Mouse (Mus musculus) lung, embryonic 14.5 days (tissue): ENCODE data around the gene Oser1. TPM values are rescaled to one million over a fixed set of nuclear protein-coding genes. Genes with fewer than 3 reads are reported as not detected.
A peak's percentile ranks its signal among the peaks of the same experiment; 100 is the strongest.

ENCODE experiments used
- ATAC-seq: fragments of 200-750 bp; cut with Nextera tagmentation; 2 replicates; pipeline ENCODE4 v1.8.0; 2017; ENCODE audit warnings: mild to moderate bottlenecking, moderate TSS enrichment, moderate library complexity; ENCODE audit not compliant: insufficient read depth
- DNase-seq: peaks from one replicate; pipeline ENCODE4 v3.0.0-alpha.2; 2015
- H3K27ac ChIP-seq: fragments of 300-500 bp; sonication (generic); 2 replicates; pipeline ENCODE4 v1.5.1; 2014; ENCODE audit warnings: low read depth, mild to moderate bottlenecking, moderate library complexity
- H3K27me3 ChIP-seq: fragments of 300-500 bp; sonication (generic); 2 replicates; pipeline ENCODE4 v1.6.1; 2014; ENCODE audit warnings: low read length, control low read depth; ENCODE audit not compliant: insufficient read depth
- H3K36me3 ChIP-seq: fragments of 300-500 bp; sonication (generic); 2 replicates; pipeline ENCODE4 v1.6.1; 2014; ENCODE audit warnings: control low read depth; ENCODE audit not compliant: insufficient read depth
- H3K4me1 ChIP-seq: fragments of 300-500 bp; sonication (generic); 2 replicates; pipeline ENCODE4 v1.6.1; 2014; ENCODE audit warnings: antibody characterized with exemption, control low read depth; ENCODE audit not compliant: insufficient read depth
- H3K4me2 ChIP-seq: fragments of 300-500 bp; sonication (generic); 2 replicates; pipeline ENCODE4 v1.6.1; 2014; ENCODE audit warnings: mild to moderate bottlenecking
- H3K4me3 ChIP-seq: fragments of 300-500 bp; sonication (generic); 2 replicates; pipeline ENCODE4 v1.5.1; 2014; ENCODE audit warnings: low read depth, low read length
- H3K9ac ChIP-seq: fragments of 300-500 bp; sonication (generic); 2 replicates; pipeline ENCODE4 v1.6.1; 2014
- H3K9me3 ChIP-seq: fragments of 300-500 bp; sonication (generic); 2 replicates; pipeline ENCODE4 v1.6.1; 2016; ENCODE audit warnings: low read depth, low read length, control low read depth
- CTCF ChIP-seq: IDR thresholded peaks from 2 replicates; pipeline ENCODE4 v1.5.1; 2016; ENCODE audit warnings: antibody characterized with exemption, low read depth
- WGBS: fragments of 180-500 bp; shearing (Covaris S2); extraction: QIAGEN DNeasy Blood & Tissue Kit; methylation state at CpG from one replicate; pipeline ENCODE4 v1.1.7; 2014; 5-methylcytosine and 5-hydroxymethylcytosine counted together
- polyA plus RNA-seq: library from polyadenylated mRNA; unstranded; fragments of >200 nt; fragmentation: Nextera tagmentation; extraction: Ambion mirVana; gene quantifications from 2 replicates; pipeline ENCODE4 v1.2.1, GENCODE M21; 2014

Gene Oser1
- polyA plus RNA-seq, 1 experiment from 2014 or later, result 90.7 TPM

GRCm38 (mm10) chr2:163360858-163361623, 63.5 kb downstream of the Oser1 start:
- Histone ChIP-seq H3K4me1 (peaks cover 4% of the 10 kb centered on the region; the same call in 1 of the 2 replicates), H3K36me3 (no peaks in the 10 kb centered on the region), H3K9me3 (no peaks in the 10 kb centered on the region), H3K4me3 (no peak overlapping the region), H3K27ac (no peak overlapping the region), H3K27me3 (no peaks in the 10 kb centered on the region), H3K4me2 (no peak overlapping the region), H3K9ac (no peak overlapping the region)
- 75% methylated on average over 16 of the region's 16 CpGs for WGBS
- no peak for DNase-seq
- no peak for ATAC-seq
- TF ChIP-seq CTCF, result no peak

- no peak for ATAC-seq
- Histone ChIP-seq H3K9ac (no peak overlapping the region), H3K36me3 (no peaks in the 10 kb centered on the region), H3K27me3 (no peaks in the 10 kb centered on the region), H3K4me3 (no peak overlapping the region), H3K27ac (0 out of 2 replicates have a peak overlapping the region, but pooled peaks have one; percentile 21), H3K4me2 (no peak overlapping the region), H3K9me3 (no peaks in the 10 kb centered on the region), H3K4me1 (peaks cover 3% of the 10 kb centered on the region; the same call in 1 of the 2 replicates)
- TF ChIP-seq CTCF, result no peak
- DNase-seq, result no peak
- 26% methylated on average over 2 of the region's 2 CpGs for WGBS
Measured at GRCm38 (mm10) chr2:163359253-163359652, 65.2 kb downstream of the Oser1 start.

- no peak for DNase-seq
- TF ChIP-seq CTCF, result no peak
- no peaks in the 10 kb centered on the region for H3K36me3 ChIP-seq
- no peaks in the 10 kb centered on the region for H3K27me3 ChIP-seq
- no peak overlapping the region for H3K4me2 ChIP-seq
- no peak overlapping the region for H3K9ac ChIP-seq
- H3K4me3 ChIP-seq, result no peak overlapping the region
- H3K27ac ChIP-seq, result peak overlapping the region; percentile 21; the same call in 1 of the 2 replicates
- H3K9me3 ChIP-seq, result no peaks in the 10 kb centered on the region
- H3K4me1 ChIP-seq, result no peaks in the 10 kb centered on the region
- 45% methylated on average over 5 of the region's 5 CpGs for WGBS
- ATAC-seq, result no peak
Measured at GRCm38 (mm10) chr2:163358662-163359061, 65.8 kb downstream of the Oser1 start.

- Histone ChIP-seq H3K9me3 (no peaks in the 10 kb centered on the region), H3K4me1 (no peaks in the 10 kb centered on the region), H3K4me3 (no peak overlapping the region), H3K9ac (no peak overlapping the region), H3K4me2 (no peak overlapping the region), H3K27ac (no peak overlapping the region), H3K36me3 (no peaks in the 10 kb centered on the region), H3K27me3 (no peaks in the 10 kb centered on the region)
- no peak for DNase-seq
- no peak for ATAC-seq
- no peak for TF ChIP-seq CTCF
- 72% methylated on average over 12 of the region's 12 CpGs for WGBS
Measured at GRCm38 (mm10) chr2:163356113-163356840, 68.2 kb downstream of the Oser1 start.

Other genes with a start within 250 kb of the Oser1 start
- 4.3 and 4.6 TPM in 2 replicates for gene Tox2, start 221.6 kb downstream of the Oser1 start, polyA plus RNA-seq
- 2.7 and 2.9 TPM in 2 replicates for gene Jph2, start 26.7 kb downstream of the Oser1 start, polyA plus RNA-seq
- gene Gdap1l1, start 13.8 kb upstream of the Oser1 start, polyA plus RNA-seq, result 0.91 and 1.1 TPM in 2 replicates
- 8.6 and 10.1 TPM in 2 replicates for gene Fitm2, start 47.9 kb upstream of the Oser1 start, polyA plus RNA-seq
- gene R3hdml, start 67.6 kb upstream of the Oser1 start, polyA plus RNA-seq, result not detected in 2 replicates
- 0.11 TPM in 1 of 2 replicates, not detected in the other for gene Hnf4a, start 82.1 kb upstream of the Oser1 start, polyA plus RNA-seq
- gene Ttpal, start 177.6 kb upstream of the Oser1 start, polyA plus RNA-seq, result 37.3 and 41.1 TPM in 2 replicates
- 56.2 and 62.5 TPM in 2 replicates for gene Serinc3, start 220.4 kb upstream of the Oser1 start, polyA plus RNA-seq
- 143 and 145 TPM in 2 replicates for gene Pkig, start 233.7 kb upstream of the Oser1 start, polyA plus RNA-seq